Mouse (Mus musculus) G1E (cell line): ENCODE measurements around the gene Nrp2.

Experiments
- CTCF ChIP-seq: IDR thresholded peaks from 2 replicates; pipeline ENCODE4 v1.5.1; 2012; ENCODE audit warnings: low read depth, low read length, inconsistent platforms, mixed read lengths
- POLR2AphosphoS5 ChIP-seq: IDR thresholded peaks from 2 replicates; pipeline ENCODE4 v1.6.1; 2012; ENCODE audit warnings: low read depth, low read length, inconsistent platforms; ENCODE audit not compliant: insufficient replicate concordance

GRCm38 (mm10) chr1:62770576-62770975 is 67.5 kb downstream of the Nrp2 start:
- TF ChIP-seq POLR2AphosphoS5 = no peak
- TF ChIP-seq CTCF = no peak
